Mouse (Mus musculus) midbrain, embryonic 12.5 days (tissue): Measurements from ENCODE around the gene Creld1. TPM values are rescaled to one million over a fixed set of nuclear protein-coding genes. Genes with fewer than 3 reads are reported as not detected.
A peak's percentile ranks its signal among the peaks of the same experiment; 100 is the strongest.

Experiments used
- ATAC-seq: fragments of 200-750 bp; cut with Nextera tagmentation; 2 replicates; pipeline ENCODE4 v1.8.0; 2017; ENCODE audit warnings: low read depth, moderate TSS enrichment, moderate library complexity; ENCODE audit not compliant: low FRiP score
- H3K27ac ChIP-seq: fragments of 300-500 bp; sonication (generic); replicated peaks from 2 replicates; pipeline ENCODE4 v1.5.1; 2016; ENCODE audit warnings: mild to moderate bottlenecking
- H3K27me3 ChIP-seq: fragments of 300-500 bp; sonication (generic); 2 replicates; pipeline ENCODE4 v1.6.1; 2016; ENCODE audit warnings: mild to moderate bottlenecking
- H3K36me3 ChIP-seq: fragments of 300-500 bp; sonication (generic); 2 replicates; pipeline ENCODE4 v1.6.1; 2016
- H3K4me1 ChIP-seq: fragments of 300-500 bp; sonication (generic); 2 replicates; pipeline ENCODE4 v1.6.1; 2016
- H3K4me2 ChIP-seq: fragments of 300-500 bp; sonication (generic); replicated peaks from 2 replicates; pipeline ENCODE4 v1.6.1; 2016; ENCODE audit warnings: mild to moderate bottlenecking, moderate library complexity
- H3K4me3 ChIP-seq: fragments of 300-500 bp; sonication (generic); 2 replicates; pipeline ENCODE4 v1.5.1; 2016; ENCODE audit warnings: mild to moderate bottlenecking
- H3K9ac ChIP-seq: fragments of 300-500 bp; sonication (generic); replicated peaks from 2 replicates; pipeline ENCODE4 v1.6.1; 2016; ENCODE audit warnings: mild to moderate bottlenecking, moderate library complexity
- H3K9me3 ChIP-seq: fragments of 300-500 bp; sonication (generic); 2 replicates; pipeline ENCODE4 v1.6.1; 2016; ENCODE audit warnings: mild to moderate bottlenecking
- WGBS: fragments of 180-500 bp; shearing (Covaris S2); methylation state at CpG from one replicate; pipeline ENCODE4 v1.1.7; 2016; 5-methylcytosine and 5-hydroxymethylcytosine counted together
- polyA plus RNA-seq: library from polyadenylated mRNA; unstranded; fragments of >200 nt; fragmentation: Nextera tagmentation; extraction: Ambion mirVana; gene quantifications from 2 replicates; pipeline ENCODE4 v1.2.1, GENCODE M21; 2016

Gene Creld1
- polyA plus RNA-seq, 1 experiment from 2014 or later = 44.0 TPM

DNA sequence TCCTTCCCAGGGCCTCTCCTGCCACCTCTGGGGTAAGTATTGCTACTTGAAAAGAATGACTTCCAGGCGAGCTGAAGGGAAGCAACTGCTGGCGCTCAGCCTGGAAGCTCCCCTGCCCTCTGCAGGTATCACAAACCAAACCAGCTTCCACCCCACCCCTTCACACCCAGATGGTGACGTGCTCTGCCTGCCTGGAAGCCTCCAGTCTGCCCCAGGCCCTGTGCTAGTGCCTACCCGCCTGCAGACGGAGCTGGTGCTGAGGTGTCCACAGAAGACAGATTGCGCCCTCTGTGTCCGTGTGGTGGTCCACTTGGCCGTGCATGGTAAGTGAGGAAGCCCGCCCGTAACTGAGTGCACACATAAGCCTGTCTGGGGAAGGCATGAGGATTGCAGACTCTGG lies 11.0 kb upstream of the Creld1 start:
- Histone ChIP-seq H3K27me3 (peaks cover 65% of the 10 kb centered on the region), H3K4me1 (peaks cover 10% of the 10 kb centered on the region), H3K27ac (no peak overlapping the region), H3K36me3 (no peaks in the 10 kb centered on the region), H3K9ac (0 out of 2 replicates have a peak overlapping the region, but pooled peaks have one; percentile 20), H3K9me3 (no peaks in the 10 kb centered on the region), H3K4me2 (no peak overlapping the region), H3K4me3 (no peak overlapping the region)
- ATAC-seq = no peak
- WGBS = 59% methylated on average over 10 of the region's 10 CpGs

DNA sequence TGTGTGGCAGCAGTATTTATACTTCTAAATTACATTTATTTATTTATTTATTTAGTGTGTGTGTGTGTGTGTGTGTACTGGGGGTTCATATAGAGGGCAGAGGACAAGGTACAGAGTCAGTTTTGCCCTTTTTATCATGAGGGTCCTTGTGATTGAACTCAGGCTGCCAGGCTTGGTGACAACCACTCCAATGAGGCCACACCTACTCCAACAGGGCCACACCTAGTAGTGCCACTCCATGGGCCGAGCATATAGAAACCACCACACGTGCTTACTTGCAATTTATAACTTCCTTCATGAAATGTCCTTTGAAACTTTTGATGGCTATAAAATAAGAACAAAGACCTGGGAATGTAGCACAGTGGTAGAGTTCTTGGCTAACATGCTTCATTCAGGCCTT lies 9.9 kb upstream of the Creld1 start:
- 89% methylated on average over 2 of the region's 2 CpGs for WGBS
- Histone ChIP-seq H3K36me3 (no peaks in the 10 kb centered on the region), H3K9me3 (no peaks in the 10 kb centered on the region), H3K4me1 (peaks cover 10% of the 10 kb centered on the region), H3K9ac (no peak overlapping the region), H3K27me3 (peaks cover 61% of the 10 kb centered on the region), H3K27ac (no peak overlapping the region), H3K4me3 (no peak overlapping the region), H3K4me2 (no peak overlapping the region)
- no peak for ATAC-seq

DNA sequence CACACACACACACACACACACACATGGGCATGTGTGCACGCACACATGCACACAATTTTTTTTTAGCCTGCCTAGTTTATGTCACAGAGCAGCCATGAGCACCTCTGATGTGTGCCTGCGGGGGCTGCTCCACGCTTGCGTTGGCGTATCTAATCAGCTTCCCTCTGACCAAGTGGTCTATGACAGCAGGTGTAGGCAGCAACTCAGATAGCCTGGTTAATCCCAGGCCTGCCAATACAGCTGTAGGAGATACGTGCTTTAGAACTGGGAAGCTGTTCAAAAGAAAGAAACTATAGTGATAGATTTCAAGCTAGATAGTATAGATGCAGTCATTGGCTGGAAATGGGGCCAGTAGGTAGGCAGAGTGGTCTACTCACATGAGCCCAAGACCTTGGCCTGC lies 9.4 kb upstream of the Creld1 start:
- no peak for ATAC-seq
- 83% methylated on average over 6 of the region's 6 CpGs for WGBS
- peaks cover 10% of the 10 kb centered on the region for H3K4me1 ChIP-seq
- no peak overlapping the region for H3K9ac ChIP-seq
- no peak overlapping the region for H3K4me2 ChIP-seq
- no peak overlapping the region for H3K4me3 ChIP-seq
- H3K36me3 ChIP-seq = no peaks in the 10 kb centered on the region
- peaks cover 60% of the 10 kb centered on the region for H3K27me3 ChIP-seq
- H3K27ac ChIP-seq = no peak overlapping the region
- no peaks in the 10 kb centered on the region for H3K9me3 ChIP-seq

DNA sequence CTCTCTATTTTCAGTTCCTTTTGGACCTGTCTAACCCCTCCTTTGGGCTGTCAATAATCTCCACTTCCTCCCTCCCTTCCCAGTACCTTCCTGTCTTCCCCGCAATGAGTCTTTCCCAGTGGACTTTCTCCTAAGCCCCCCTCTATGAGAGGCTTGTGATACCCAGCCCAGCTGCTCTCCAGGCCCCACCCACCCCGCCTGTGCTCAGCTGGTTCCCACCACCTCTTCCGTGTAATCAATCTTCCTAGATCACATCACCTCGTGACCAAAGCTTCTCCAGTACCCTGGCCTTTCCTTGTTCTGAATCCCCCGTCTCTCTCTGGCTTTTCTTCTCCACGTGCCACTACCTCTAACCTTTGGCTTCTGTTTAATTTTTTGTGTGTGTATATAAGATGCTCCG lies 5.7 kb upstream of the Creld1 start:
- peak; percentile 42; the same call in 1 of the 2 replicates for ATAC-seq
- Histone ChIP-seq H3K9me3 (no peaks in the 10 kb centered on the region), H3K36me3 (no peaks in the 10 kb centered on the region), H3K4me3 (no peak overlapping the region), H3K27ac (no peak overlapping the region), H3K4me1 (peaks cover 9% of the 10 kb centered on the region), H3K4me2 (no peak overlapping the region), H3K27me3 (peaks cover 55% of the 10 kb centered on the region), H3K9ac (no peak overlapping the region)
- WGBS = 57% methylated on average over 7 of the region's 7 CpGs

DNA sequence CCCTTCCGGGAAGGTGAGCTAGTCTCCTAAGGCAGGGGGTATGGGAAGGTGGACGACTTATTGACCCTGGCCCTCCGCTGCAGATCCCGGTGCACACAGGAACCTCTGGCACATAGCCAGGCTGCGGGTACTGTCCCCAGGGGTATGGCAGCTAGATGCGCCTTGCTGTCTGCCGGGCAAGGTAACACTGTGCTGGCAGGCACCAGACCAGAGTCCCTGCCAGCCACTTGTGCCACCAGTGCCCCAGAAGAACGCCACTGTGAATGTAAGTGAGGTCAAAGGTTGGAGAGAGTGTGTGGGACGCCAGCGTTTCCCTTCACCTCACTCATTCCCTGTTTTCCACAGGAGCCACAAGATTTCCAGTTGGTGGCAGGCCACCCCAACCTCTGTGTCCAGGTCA lies 4.2 kb upstream of the Creld1 start:
- Histone ChIP-seq H3K27ac (no peak overlapping the region), H3K27me3 (peaks cover 50% of the 10 kb centered on the region), H3K4me1 (peaks cover 18% of the 10 kb centered on the region), H3K36me3 (no peaks in the 10 kb centered on the region), H3K9ac (no peak overlapping the region), H3K4me2 (no peak overlapping the region), H3K9me3 (no peaks in the 10 kb centered on the region), H3K4me3 (no peak overlapping the region)
- 85% methylated on average over 10 of the region's 10 CpGs for WGBS
- ATAC-seq = no peak

DNA sequence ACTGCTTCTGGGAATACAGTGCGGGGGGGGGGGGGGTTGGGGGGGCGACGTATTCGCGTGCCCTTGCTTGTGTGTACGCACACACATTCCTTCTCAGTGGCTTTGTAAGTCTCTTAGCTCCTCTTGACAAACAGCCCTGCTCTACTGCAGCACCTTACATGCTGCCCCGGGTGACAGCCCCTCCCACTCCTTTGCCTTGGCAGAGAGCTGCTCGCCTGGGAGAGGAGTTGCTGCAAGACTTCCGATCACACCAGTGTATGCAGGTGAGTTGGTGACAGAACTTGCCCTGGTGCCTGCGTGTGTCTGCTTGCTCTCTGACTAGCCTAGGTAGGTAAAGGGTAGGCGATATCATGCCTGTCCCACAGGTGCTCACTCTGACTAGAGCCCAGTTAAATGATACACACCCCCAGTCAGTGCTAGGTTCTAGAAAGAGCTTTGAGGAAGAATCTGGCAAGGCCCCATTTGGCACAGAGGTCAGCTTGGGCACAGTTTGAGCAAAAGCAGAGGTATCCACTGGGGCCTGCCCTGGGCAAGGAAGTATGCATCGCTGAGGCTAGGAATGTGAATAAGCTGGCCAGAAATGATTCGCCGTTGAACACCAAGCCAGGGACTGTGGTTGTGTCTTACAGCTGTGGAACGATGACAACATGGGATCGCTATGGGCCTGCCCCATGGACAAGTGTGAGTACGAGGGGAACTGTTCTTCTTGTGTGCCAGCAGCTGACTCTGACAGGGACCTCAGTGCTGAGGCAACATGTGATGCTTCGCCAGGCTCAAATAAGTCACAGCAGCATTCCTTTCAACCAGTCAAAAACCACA lies 2.3 kb upstream of the Creld1 start:
- WGBS = 70% methylated on average over 18 of the region's 18 CpGs

DNA sequence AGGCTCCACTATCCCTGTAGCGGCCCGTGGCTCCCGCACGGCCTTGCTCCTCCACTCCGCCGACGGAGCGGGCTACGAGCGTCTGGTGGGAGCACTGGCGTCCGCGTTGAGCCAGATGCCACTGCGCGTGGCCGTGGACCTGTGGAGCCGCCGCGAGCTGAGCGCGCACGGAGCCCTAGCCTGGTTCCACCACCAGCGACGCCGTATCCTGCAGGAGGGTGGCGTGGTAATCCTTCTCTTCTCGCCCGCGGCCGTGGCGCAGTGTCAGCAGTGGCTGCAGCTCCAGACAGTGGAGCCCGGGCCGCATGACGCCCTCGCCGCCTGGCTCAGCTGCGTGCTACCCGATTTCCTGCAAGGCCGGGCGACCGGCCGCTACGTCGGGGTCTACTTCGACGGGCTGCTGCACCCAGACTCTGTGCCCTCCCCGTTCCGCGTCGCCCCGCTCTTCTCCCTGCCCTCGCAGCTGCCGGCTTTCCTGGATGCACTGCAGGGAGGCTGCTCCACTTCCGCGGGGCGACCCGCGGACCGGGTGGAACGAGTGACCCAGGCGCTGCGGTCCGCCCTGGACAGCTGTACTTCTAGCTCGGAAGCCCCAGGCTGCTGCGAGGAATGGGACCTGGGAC lies 509 bp upstream of the Creld1 start:
- H3K9me3 ChIP-seq = no peaks in the 10 kb centered on the region
- peaks cover 34% of the 10 kb centered on the region for H3K4me1 ChIP-seq
- H3K4me2 ChIP-seq = peak overlapping the region; percentile 79
- ATAC-seq = peak; percentile 56
- peak overlapping the region; percentile 69 for H3K9ac ChIP-seq
- H3K36me3 ChIP-seq = peaks cover 6% of the 10 kb centered on the region
- peak overlapping the region; percentile 88 for H3K27ac ChIP-seq
- peaks cover 32% of the 10 kb centered on the region for H3K27me3 ChIP-seq
- peak overlapping the region; percentile 70 for H3K4me3 ChIP-seq
- WGBS = under 1% methylated on average over 58 of the region's 65 CpGs

More for the DNA sequence above, 2.3 kb upstream of the Creld1 start:
- Histone ChIP-seq H3K36me3 (no peaks in the 10 kb centered on the region), H3K27ac (no peak overlapping the region), H3K27me3 (peaks cover 42% of the 10 kb centered on the region), H3K4me3 (no peak overlapping the region), H3K9me3 (no peaks in the 10 kb centered on the region), H3K4me1 (peaks cover 34% of the 10 kb centered on the region), H3K4me2 (no peak overlapping the region), H3K9ac (no peak overlapping the region)
- ATAC-seq = no peak

DNA sequence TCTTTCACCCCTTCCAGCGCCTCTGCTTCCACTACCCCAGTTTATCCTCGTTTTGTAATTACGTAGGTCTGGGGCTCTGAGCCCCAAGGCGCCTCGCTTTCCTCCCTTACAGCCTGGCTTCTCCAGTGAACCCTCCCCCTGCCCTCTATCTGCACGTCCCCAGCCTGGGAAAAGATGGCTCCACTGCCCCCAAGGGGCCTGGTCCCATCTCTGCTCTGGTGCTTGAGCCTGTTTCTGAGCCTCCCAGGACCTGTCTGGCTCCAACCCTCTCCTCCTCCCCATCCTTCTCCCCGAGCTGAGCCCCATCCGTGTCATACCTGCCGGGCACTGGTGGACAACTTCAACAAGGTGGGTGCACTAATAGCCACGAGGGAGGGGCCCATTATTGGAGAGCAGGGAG lies 632 bp downstream of the Creld1 start:
- H3K9ac ChIP-seq = peak overlapping the region; percentile 80
- H3K27me3 ChIP-seq = peaks cover 31% of the 10 kb centered on the region
- H3K4me1 ChIP-seq = peaks cover 34% of the 10 kb centered on the region
- H3K27ac ChIP-seq = peak overlapping the region; percentile 88
- H3K9me3 ChIP-seq = no peaks in the 10 kb centered on the region
- WGBS = 12% methylated on average over 10 of the region's 10 CpGs
- peak overlapping the region; percentile 70 for H3K4me3 ChIP-seq
- peak; percentile 63 for ATAC-seq
- peaks cover 15% of the 10 kb centered on the region for H3K36me3 ChIP-seq
- H3K4me2 ChIP-seq = peak overlapping the region; percentile 79

- ATAC-seq = no peak
- no peak overlapping the region for H3K4me2 ChIP-seq
- H3K27ac ChIP-seq = no peak overlapping the region
- no peak overlapping the region for H3K9ac ChIP-seq
- H3K36me3 ChIP-seq = peaks cover 46% of the 10 kb centered on the region
- no peaks in the 10 kb centered on the region for H3K9me3 ChIP-seq
- 68% methylated on average over 7 of the region's 7 CpGs for WGBS
- H3K4me1 ChIP-seq = peaks cover 27% of the 10 kb centered on the region
- H3K4me3 ChIP-seq = no peak overlapping the region
- no peaks in the 10 kb centered on the region; the same call in 1 of the 2 replicates for H3K27me3 ChIP-seq
These were observed 4.1 kb downstream of the Creld1 start for GRCm38 (mm10) chr6:113487125-113487576.

GRCm38 (mm10) chr6:113489410-113489809 lies 6.3 kb downstream of the Creld1 start:
- H3K9me3 ChIP-seq = no peaks in the 10 kb centered on the region
- H3K4me2 ChIP-seq = no peak overlapping the region
- no peak overlapping the region for H3K4me3 ChIP-seq
- peaks cover 53% of the 10 kb centered on the region for H3K36me3 ChIP-seq
- H3K27me3 ChIP-seq = no peaks in the 10 kb centered on the region; the same call in 1 of the 2 replicates
- H3K4me1 ChIP-seq = peaks cover 14% of the 10 kb centered on the region
- no peak overlapping the region for H3K27ac ChIP-seq
- 96% methylated on average over 14 of the region's 14 CpGs for WGBS
- ATAC-seq = no peak
- no peak overlapping the region for H3K9ac ChIP-seq

DNA sequence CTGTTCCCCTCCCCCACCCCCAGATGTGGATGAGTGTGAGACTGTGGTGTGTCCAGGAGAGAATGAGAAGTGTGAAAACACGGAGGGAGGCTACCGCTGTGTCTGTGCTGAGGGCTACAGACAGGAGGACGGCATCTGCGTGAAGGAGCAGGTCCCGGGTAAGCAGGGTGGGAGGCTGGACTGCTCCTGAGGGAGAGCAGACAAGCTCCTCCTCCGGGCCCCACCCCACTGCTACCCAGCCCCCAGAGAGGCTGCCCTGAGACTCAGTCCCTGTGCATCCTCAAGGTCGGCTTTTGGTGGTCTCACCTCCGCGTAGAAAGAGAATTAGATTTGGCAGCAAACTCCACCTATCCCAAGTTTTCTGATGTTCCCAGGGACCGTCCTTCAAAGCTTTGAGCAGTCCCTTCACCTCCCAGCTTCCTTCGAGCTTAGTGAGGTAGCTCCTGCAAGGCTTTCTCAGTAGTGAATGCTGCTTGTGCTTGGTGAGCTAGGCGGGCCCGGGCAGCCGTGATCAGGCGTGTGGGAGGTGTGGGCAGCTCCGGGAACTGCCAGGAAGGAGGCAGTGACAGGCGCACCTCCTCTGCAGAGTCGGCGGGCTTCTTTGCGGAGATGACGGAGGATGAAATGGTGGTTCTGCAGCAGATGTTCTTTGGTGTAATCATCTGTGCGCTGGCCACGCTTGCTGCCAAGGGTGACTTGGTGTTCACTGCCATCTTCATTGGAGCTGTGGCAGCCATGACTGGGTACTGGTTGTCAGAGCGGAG lies 9.2 kb downstream of the Creld1 start:
- H3K4me3 ChIP-seq = no peak overlapping the region
- no peak overlapping the region for H3K4me2 ChIP-seq
- no peaks in the 10 kb centered on the region for H3K9me3 ChIP-seq
- peaks cover 47% of the 10 kb centered on the region for H3K36me3 ChIP-seq
- H3K9ac ChIP-seq = no peak overlapping the region
- WGBS = 80% methylated on average over 24 of the region's 24 CpGs
- H3K4me1 ChIP-seq = peaks cover 12% of the 10 kb centered on the region
- ATAC-seq = no peak
- H3K27me3 ChIP-seq = peaks cover 18% of the 10 kb centered on the region
- H3K27ac ChIP-seq = no peak overlapping the region
